Mouse (Mus musculus) MEL (cell line): ENCODE measurements around the gene Fbxo6. TPM values are rescaled to one million over a fixed set of nuclear protein-coding genes. Genes with fewer than 3 reads are reported as not detected.

Experiments
- DNase-seq: peaks from one replicate; pipeline ENCODE4 v3.0.0; 2011; ENCODE audit warnings: low read depth, low spot score
- H3K27ac ChIP-seq: 2 replicates; pipeline ENCODE4 v1.5.1; 2012; ENCODE audit warnings: low read depth, mild to moderate bottlenecking, control low read depth, low read length, moderate library complexity; ENCODE audit not compliant: control insufficient read depth
- H3K27me3 ChIP-seq, 2 experiments: fragments of 150-350 bp in 1 of 2; sonication (generic) in 1 of 2; 2 replicates each; pipeline ENCODE4 v1.6.1; 2012; ENCODE audit warnings: low read length in 2 of 2, mild to moderate bottlenecking in 2 of 2, improper control_type of control experiment in 1 of 2, moderate library complexity in 1 of 2; ENCODE audit not compliant: insufficient read depth in 2 of 2, control insufficient read depth in 1 of 2
- H3K36me3 ChIP-seq, 2 experiments: 2 replicates each; pipeline ENCODE4 v1.6.1; 2012 to 2014; ENCODE audit warnings: low read length in 2 of 2, improper control_type of control experiment in 1 of 2, inconsistent platforms in 1 of 2, mild to moderate bottlenecking in 1 of 2; ENCODE audit not compliant: insufficient read depth in 2 of 2, control insufficient read depth in 1 of 2
- H3K4me1 ChIP-seq, 2 experiments: fragments of 150-350 bp in 1 of 2; sonication (generic) in 1 of 2; 2 replicates each; pipeline ENCODE4 v1.6.1; 2012; ENCODE audit warnings: low read length in 2 of 2, improper control_type of control experiment in 1 of 2, mild to moderate bottlenecking in 1 of 2; ENCODE audit not compliant: insufficient read depth in 2 of 2, control insufficient read depth in 1 of 2
- H3K4me3 ChIP-seq, 2 experiments: fragments of 150-350 bp in 1 of 2; sonication (generic) in 1 of 2; 2 replicates each; pipeline ENCODE4 v1.5.1; 2012; ENCODE audit warnings: low read depth in 2 of 2, low read length in 2 of 2, mild to moderate bottlenecking in 2 of 2, moderate library complexity in 2 of 2, control low read depth in 1 of 2, improper control_type of control experiment in 1 of 2; ENCODE audit not compliant: control insufficient read depth in 1 of 2, insufficient read depth in 1 of 2
- H3K79me2 ChIP-seq: 2 replicates; pipeline ENCODE4 v1.6.1; 2012; ENCODE audit warnings: mild to moderate bottlenecking, low read length, moderate library complexity; ENCODE audit not compliant: control insufficient read depth, poor library complexity, insufficient read depth
- H3K9ac ChIP-seq: 2 replicates; pipeline ENCODE4 v1.6.1; 2012; ENCODE audit warnings: low read depth, mild to moderate bottlenecking, control low read depth, low read length, moderate library complexity; ENCODE audit not compliant: control insufficient read depth, poor library complexity, severe bottlenecking
- H3K9me3 ChIP-seq: fragments of 150-350 bp; sonication (generic); replicated peaks from 2 replicates; pipeline ENCODE4 v1.6.1; 2012; ENCODE audit warnings: mild to moderate bottlenecking, low read length, improper control_type of control experiment, moderate library complexity; ENCODE audit not compliant: insufficient read depth
- BHLHE40 ChIP-seq: IDR thresholded peaks from 2 replicates; pipeline ENCODE4 v1.6.1; 2012; ENCODE audit warnings: low read depth, mild to moderate bottlenecking, inconsistent platforms, low read length, improper control_type of control experiment, borderline replicate concordance
- CHD2 ChIP-seq: IDR thresholded peaks from 2 replicates; pipeline ENCODE4 v1.6.1; 2011; ENCODE audit warnings: low read length, improper control_type of control experiment
- CTCF ChIP-seq, 3 experiments: IDR thresholded peaks in 2 of 3; conservative IDR thresholded peaks in 1 of 3; 2 replicates each; pipeline ENCODE4 v1.5.1; 2011 to 2012; ENCODE audit warnings: low read length in 3 of 3, low read depth in 2 of 3, mild to moderate bottlenecking in 2 of 3, improper control_type of control experiment in 1 of 3, inconsistent platforms in 1 of 3, mixed read lengths in 1 of 3, moderate library complexity in 1 of 3; ENCODE audit not compliant: control insufficient read depth in 1 of 3, insufficient read depth in 1 of 3, poor library complexity in 1 of 3, severe bottlenecking in 1 of 3
- EP300 ChIP-seq, 2 experiments: IDR thresholded peaks; 2 replicates each; pipeline ENCODE4 v1.6.1; 2011; ENCODE audit warnings: improper control_type of control experiment in 2 of 2, low read length in 2 of 2, low read depth in 1 of 2, mild to moderate bottlenecking in 1 of 2
- GATA1 ChIP-seq: IDR thresholded peaks from 2 replicates; pipeline ENCODE4 v1.6.1; 2011; ENCODE audit warnings: low read depth, low read length, improper control_type of control experiment
- JUND ChIP-seq: IDR thresholded peaks from 2 replicates; pipeline ENCODE4 v1.6.1; 2011; ENCODE audit warnings: low read depth, mild to moderate bottlenecking, improper control_type of control experiment, low read length
- KAT2A ChIP-seq: conservative IDR thresholded peaks from 2 replicates; pipeline ENCODE4 v1.6.1; 2012; ENCODE audit warnings: low read depth, low read length, improper control_type of control experiment, inconsistent platforms
- MAFK ChIP-seq: IDR thresholded peaks from 2 replicates; pipeline ENCODE4 v1.6.1; 2011; ENCODE audit warnings: low read depth, mild to moderate bottlenecking, low read length, improper control_type of control experiment, borderline replicate concordance
- MAX ChIP-seq: IDR thresholded peaks from 2 replicates; pipeline ENCODE4 v1.6.1; 2011; ENCODE audit warnings: low read length, improper control_type of control experiment
- MAZ ChIP-seq: IDR thresholded peaks from 2 replicates; pipeline ENCODE4 v1.6.1; 2012; ENCODE audit warnings: low read depth, mild to moderate bottlenecking, inconsistent platforms, low read length, improper control_type of control experiment
- MEF2A ChIP-seq: IDR thresholded peaks from 2 replicates; pipeline ENCODE4 v1.6.1; 2014; ENCODE audit warnings: low read depth, mild to moderate bottlenecking, inconsistent platforms, low read length, improper control_type of control experiment; ENCODE audit not compliant: poor library complexity, insufficient replicate concordance, severe bottlenecking; ENCODE audit errors: extremely low read depth
- MXI1 ChIP-seq: IDR thresholded peaks from 2 replicates; pipeline ENCODE4 v1.6.1; 2011; ENCODE audit warnings: mild to moderate bottlenecking, low read depth, low read length, improper control_type of control experiment
- MYB ChIP-seq: IDR thresholded peaks from 2 replicates; pipeline ENCODE4 v1.6.1; 2011; ENCODE audit warnings: mild to moderate bottlenecking, low read depth, low read length, improper control_type of control experiment
- NRF1 ChIP-seq: IDR thresholded peaks from 2 replicates; pipeline ENCODE4 v1.6.1; 2014; ENCODE audit warnings: low read depth, mild to moderate bottlenecking, inconsistent platforms, low read length, improper control_type of control experiment, moderate library complexity; ENCODE audit not compliant: poor library complexity, insufficient read depth, severe bottlenecking
- POLR2AphosphoS2 ChIP-seq: IDR thresholded peaks from 2 replicates; pipeline ENCODE4 v1.6.1; 2011; ENCODE audit warnings: low read length, improper control_type of control experiment
- RAD21 ChIP-seq: IDR thresholded peaks from 2 replicates; pipeline ENCODE4 v1.6.1; 2011; ENCODE audit warnings: mild to moderate bottlenecking, low read depth, low read length, improper control_type of control experiment
- RCOR1 ChIP-seq: IDR thresholded peaks from 2 replicates; pipeline ENCODE4 v1.6.1; 2012; ENCODE audit warnings: low read depth, mild to moderate bottlenecking, inconsistent platforms, low read length, improper control_type of control experiment
- SIN3A ChIP-seq: IDR thresholded peaks from 2 replicates; pipeline ENCODE4 v1.6.1; 2012; ENCODE audit warnings: low read length, improper control_type of control experiment, inconsistent platforms
- SMC3 ChIP-seq: IDR thresholded peaks from 2 replicates; pipeline ENCODE4 v1.6.1; 2011; ENCODE audit warnings: low read depth, low read length, improper control_type of control experiment
- TBP ChIP-seq: IDR thresholded peaks from 2 replicates; pipeline ENCODE4 v1.8.0; 2011; ENCODE audit warnings: low read depth, low read length, improper control_type of control experiment
- TCF12 ChIP-seq: IDR thresholded peaks from 2 replicates; pipeline ENCODE4 v1.6.1; 2014; ENCODE audit warnings: low read depth, mild to moderate bottlenecking, inconsistent platforms, low read length, improper control_type of control experiment, moderate library complexity
- UBTF ChIP-seq: IDR thresholded peaks from 2 replicates; pipeline ENCODE4 v1.6.1; 2012; ENCODE audit warnings: low read depth, mild to moderate bottlenecking, inconsistent platforms, low read length, improper control_type of control experiment, moderate library complexity, borderline replicate concordance; ENCODE audit not compliant: insufficient read depth
- USF2 ChIP-seq, 2 experiments: IDR thresholded peaks; 2 replicates each; pipeline ENCODE4 v1.6.1; 2011 to 2012; ENCODE audit warnings: improper control_type of control experiment in 2 of 2, low read length in 2 of 2, borderline replicate concordance in 1 of 2, inconsistent platforms in 1 of 2, low read depth in 1 of 2, mild to moderate bottlenecking in 1 of 2; ENCODE audit not compliant: insufficient read depth in 1 of 2
- ZC3H11A ChIP-seq: IDR thresholded peaks from 2 replicates; pipeline ENCODE4 v1.6.1; 2012; ENCODE audit warnings: low read depth, mild to moderate bottlenecking, inconsistent platforms, low read length, improper control_type of control experiment
- ZKSCAN1 ChIP-seq: IDR thresholded peaks from 2 replicates; pipeline ENCODE4 v1.6.1; 2012; ENCODE audit warnings: low read depth, mild to moderate bottlenecking, inconsistent platforms, low read length, improper control_type of control experiment, moderate library complexity
- ZNF384 ChIP-seq: IDR thresholded peaks from 2 replicates; pipeline ENCODE4 v1.6.1; 2012; ENCODE audit warnings: low read depth, mild to moderate bottlenecking, inconsistent platforms, low read length, improper control_type of control experiment
- polyA plus RNA-seq, 2 experiments: library from polyadenylated mRNA; stranded (reverse) in 1 of 2; unstranded in 1 of 2; fragments of >175 nt in 1 of 2; fragments of >200 nt in 1 of 2; gene quantifications; 2 replicates each; pipeline versions ENCODE4 v1.2.1 to v1.2.4; 2012; ENCODE audit warnings: low replicate concordance in 2 of 2, low read depth in 1 of 2; ENCODE audit not compliant: insufficient read length in 2 of 2, insufficient read depth in 1 of 2, missing spikeins in 1 of 2
- total RNA-seq: library from RNA; depleted of rRNA; stranded (reverse); fragments of 300-350 nt; gene quantifications from 2 replicates; pipeline ENCODE4 v1.2.3, GENCODE M21; 2012

The Fbxo6 gene
- total and polyA plus RNA-seq, 3 experiments, result 37.3 to 62.6 TPM; not detected in 1

DNA sequence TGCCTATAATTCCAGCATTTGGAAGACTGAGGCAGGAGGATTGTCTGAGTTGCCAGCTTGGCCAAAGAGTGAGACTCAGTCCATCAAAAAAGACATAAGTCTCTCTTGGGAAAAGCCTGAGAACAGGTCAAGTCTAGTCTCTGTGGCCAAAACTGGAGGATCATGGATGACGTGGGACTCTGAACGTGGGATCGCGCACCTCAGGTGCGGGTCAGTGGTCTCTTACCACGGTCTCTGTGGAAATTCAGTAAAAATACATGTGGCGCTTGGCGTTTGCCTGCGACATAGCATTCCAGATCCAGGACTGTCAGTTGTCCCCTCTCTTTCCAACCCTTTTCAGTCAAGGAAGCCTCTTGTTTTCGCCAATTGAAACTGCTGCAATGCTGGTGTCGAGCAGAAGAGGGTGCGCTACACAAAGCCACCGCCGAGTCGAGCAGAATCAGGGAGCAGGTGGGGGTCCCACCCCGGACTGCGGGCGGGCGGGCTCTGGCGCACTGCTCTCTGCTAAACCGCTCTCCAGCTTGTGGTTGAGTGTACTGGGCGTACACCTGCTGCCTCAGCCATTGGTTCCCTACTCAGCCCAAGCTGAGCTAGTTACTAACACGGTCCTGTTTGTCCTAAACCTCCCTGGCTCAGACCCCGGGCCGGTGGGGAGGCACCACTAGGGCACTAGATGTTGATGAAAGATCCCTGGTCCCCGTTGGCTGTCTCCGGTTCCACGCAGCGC lies 50.0 kb downstream of the Fbxo6 start:
- Histone ChIP-seq H3K4me1 (no peaks in the 10 kb centered on the region), H3K4me3 (no peak overlapping the region)
- TF ChIP-seq JUND (no peak), NRF1 (no peak), RAD21 (no peak), KAT2A (no peak), POLR2AphosphoS2 (no peak), BHLHE40 (no peak), MAFK (no peak), GATA1 (no peak), MYB (no peak), SMC3 (no peak), MEF2A (no peak), ZC3H11A (no peak), CTCF (IDR thresholded peaks at IDR 0.05 in 2 of 3, conservative IDR thresholded peaks at IDR 0.05 in 1 of 3; ENCODE audit: control insufficient read depth in 1 of 3, insufficient read depth in 1 of 3, low read depth in 2 of 3, low read length in 3 of 3, poor library complexity in 1 of 3, severe bottlenecking in 1 of 3) (no peak), CHD2 (no peak), MAZ (no peak), TCF12 (no peak), SIN3A (no peak), UBTF (no peak), USF2 (IDR thresholded peaks at IDR 0.05; ENCODE audit: borderline replicate concordance in 1 of 2, insufficient read depth in 1 of 2, low read depth in 1 of 2, low read length in 2 of 2) (no peak), MAX (no peak)
- TF ChIP-seq, all 39 proteins: peak for 0
- Histone ChIP-seq H3K79me2 (no peaks in the 10 kb centered on the region), H3K27me3 (no peaks in the 10 kb centered on the region; a peak in 1 of 4 replicates), H3K36me3 (no peaks in the 10 kb centered on the region), H3K9me3 (no peaks in the 10 kb centered on the region), H3K27ac (no peak overlapping the region), H3K9ac (no peak overlapping the region)
- no peak for DNase-seq

DNA sequence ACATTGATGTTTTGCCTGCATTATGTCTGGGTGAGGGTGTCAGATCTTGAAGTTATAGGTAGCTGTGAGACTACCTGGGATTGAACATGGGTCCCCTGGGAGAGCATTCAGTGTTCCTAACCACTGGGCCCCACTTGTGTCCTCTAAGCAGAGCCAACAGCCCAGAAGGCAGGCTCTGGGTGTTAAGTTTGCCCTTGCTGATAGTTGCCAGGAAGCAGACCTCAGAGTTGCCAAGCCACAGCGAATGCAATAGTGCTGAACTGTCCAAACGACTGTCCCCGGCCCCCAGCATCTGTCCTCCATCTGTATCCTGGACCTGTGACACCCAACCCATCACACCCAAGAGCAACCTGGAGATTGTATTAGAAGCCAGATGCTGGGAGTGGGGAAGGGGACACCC lies 53.3 kb downstream of the Fbxo6 start:
- no peaks in the 10 kb centered on the region for H3K9me3 ChIP-seq
- no peaks in the 10 kb centered on the region; a peak in 1 of 4 replicates for H3K27me3 ChIP-seq
- no peak overlapping the region for H3K9ac ChIP-seq
- TF ChIP-seq MAZ (no peak), MAFK (no peak), RCOR1 (no peak), CHD2 (no peak), TBP (no peak), ZKSCAN1 (no peak), EP300 (IDR thresholded peaks at IDR 0.05; ENCODE audit: low read depth in 1 of 2, low read length in 2 of 2) (no peak), POLR2AphosphoS2 (no peak), MAX (no peak), RAD21 (no peak), CTCF (IDR thresholded peaks at IDR 0.05 in 2 of 3, conservative IDR thresholded peaks at IDR 0.05 in 1 of 3; ENCODE audit: control insufficient read depth in 1 of 3, insufficient read depth in 1 of 3, low read depth in 2 of 3, low read length in 3 of 3, poor library complexity in 1 of 3, severe bottlenecking in 1 of 3) (no peak), ZC3H11A (no peak), ZNF384 (no peak), USF2 (IDR thresholded peaks at IDR 0.05; ENCODE audit: borderline replicate concordance in 1 of 2, insufficient read depth in 1 of 2, low read depth in 1 of 2, low read length in 2 of 2) (no peak), MEF2A (no peak), MXI1 (no peak)
- DNase-seq, result no peak
- no peaks in the 10 kb centered on the region for H3K36me3 ChIP-seq
- H3K79me2 ChIP-seq, result no peaks in the 10 kb centered on the region
- H3K4me1 ChIP-seq, result no peaks in the 10 kb centered on the region
- no peak overlapping the region for H3K27ac ChIP-seq
- H3K4me3 ChIP-seq, result no peak overlapping the region
